Mouse (Mus musculus) hindbrain, embryonic 15.5 days (tissue): Measurements from ENCODE around the gene Tex264. TPM values are rescaled to one million over a fixed set of nuclear protein-coding genes. Genes with fewer than 3 reads are reported as not detected.

Source experiments
- ATAC-seq: fragments of 200-750 bp; cut with Nextera tagmentation; 2 replicates; pipeline ENCODE4 v1.8.0; 2017; ENCODE audit warnings: low read depth, moderate number of reproducible peaks, moderate TSS enrichment; ENCODE audit not compliant: low FRiP score
- H3K27ac ChIP-seq: fragments of 300-500 bp; sonication (generic); replicated peaks from 2 replicates; pipeline ENCODE4 v1.5.1; 2015; ENCODE audit warnings: mild to moderate bottlenecking, inconsistent platforms
- H3K27me3 ChIP-seq: fragments of 300-500 bp; sonication (generic); 2 replicates; pipeline ENCODE4 v1.6.1; 2015; ENCODE audit warnings: control low read depth, inconsistent platforms
- H3K36me3 ChIP-seq: fragments of 300-500 bp; sonication (generic); 2 replicates; pipeline ENCODE4 v1.6.1; 2015; ENCODE audit warnings: control low read depth, inconsistent platforms
- H3K4me1 ChIP-seq: fragments of 300-500 bp; sonication (generic); replicated peaks from 2 replicates; pipeline ENCODE4 v1.6.1; 2015; ENCODE audit warnings: control low read depth, inconsistent platforms
- H3K4me2 ChIP-seq: fragments of 300-500 bp; sonication (generic); 2 replicates; pipeline ENCODE4 v1.6.1; 2015; ENCODE audit warnings: moderate library complexity, mild to moderate bottlenecking, inconsistent platforms
- H3K4me3 ChIP-seq: fragments of 300-500 bp; sonication (generic); 2 replicates; pipeline ENCODE4 v1.5.1; 2015; ENCODE audit warnings: mild to moderate bottlenecking, inconsistent platforms
- H3K9ac ChIP-seq: fragments of 300-500 bp; sonication (generic); 2 replicates; pipeline ENCODE4 v1.6.1; 2015; ENCODE audit warnings: inconsistent platforms
- H3K9me3 ChIP-seq: fragments of 300-500 bp; sonication (generic); 2 replicates; pipeline ENCODE4 v1.6.1; 2016; ENCODE audit warnings: control low read depth, inconsistent platforms
- WGBS: fragments of 180-500 bp; shearing (Covaris S2); methylation state at CpG from one replicate; pipeline ENCODE4 v1.1.7; 2015; 5-methylcytosine and 5-hydroxymethylcytosine counted together
- polyA plus RNA-seq: library from polyadenylated mRNA; unstranded; fragments of >200 nt; fragmentation: Nextera tagmentation; extraction: Ambion mirVana; gene quantifications from 2 replicates; pipeline ENCODE4 v1.2.1, GENCODE M21; 2015

Gene Tex264
- polyA plus RNA-seq, result 69.6 and 79.0 TPM in 2 replicates

- H3K36me3 ChIP-seq, result peaks cover under 1% of the 10 kb centered on the region; the same call in 1 of the 2 replicates
- peak within 1 kb of the TSS; percentile 79 for H3K9ac ChIP-seq
- no peaks in the 10 kb centered on the region for H3K9me3 ChIP-seq
- peak within 1 kb of the TSS; percentile 81 for H3K4me3 ChIP-seq
- peak within 1 kb of the TSS; percentile 72 for H3K27ac ChIP-seq
- H3K4me2 ChIP-seq, result peak within 1 kb of the TSS; percentile 94
- H3K4me1 ChIP-seq, result peaks cover 28% of the 10 kb centered on the region
- peak; percentile 93 for ATAC-seq
- H3K27me3 ChIP-seq, result no peaks in the 10 kb centered on the region
- WGBS, result under 1% methylated on average over 76 of the region's 86 CpGs
Measured at GRCm38 (mm10) chr9:106685249-106686101, at the start of gene Tex264. Gene Tex264, minus strand, starts transcription at chr9:106685927.

- H3K9ac ChIP-seq, result no peak overlapping the region
- H3K36me3 ChIP-seq, result no peaks in the 10 kb centered on the region
- 79% methylated on average over 2 of the region's 2 CpGs for WGBS
- no peak for ATAC-seq
- H3K9me3 ChIP-seq, result no peaks in the 10 kb centered on the region
- H3K4me2 ChIP-seq, result no peak overlapping the region
- no peaks in the 10 kb centered on the region for H3K27me3 ChIP-seq
- H3K4me1 ChIP-seq, result no peaks in the 10 kb centered on the region
- no peak overlapping the region for H3K27ac ChIP-seq
- H3K4me3 ChIP-seq, result no peak overlapping the region
Measured at GRCm38 (mm10) chr9:106733690-106734089, 48.0 kb upstream of the Tex264 start.

GRCm38 (mm10) chr9:106729416-106729815 lies 43.7 kb upstream of the Tex264 start:
- Histone ChIP-seq H3K9ac (no peak overlapping the region), H3K9me3 (no peaks in the 10 kb centered on the region), H3K27ac (no peak overlapping the region), H3K36me3 (no peaks in the 10 kb centered on the region), H3K4me3 (no peak overlapping the region), H3K27me3 (no peaks in the 10 kb centered on the region), H3K4me2 (no peak overlapping the region), H3K4me1 (no peaks in the 10 kb centered on the region)
- WGBS, result 96% methylated on average over 2 of the region's 2 CpGs
- no peak for ATAC-seq

GRCm38 (mm10) chr9:106726891-106727290 lies 41.2 kb upstream of the Tex264 start:
- Histone ChIP-seq H3K27ac (no peak overlapping the region), H3K4me1 (no peaks in the 10 kb centered on the region), H3K36me3 (no peaks in the 10 kb centered on the region), H3K9me3 (no peaks in the 10 kb centered on the region), H3K4me3 (no peak overlapping the region), H3K4me2 (no peak overlapping the region), H3K27me3 (no peaks in the 10 kb centered on the region), H3K9ac (no peak overlapping the region)
- ATAC-seq, result no peak
- 100% methylated on average over 1 of the region's 1 CpGs for WGBS

GRCm38 (mm10) chr9:106725435-106725834 lies 39.7 kb upstream of the Tex264 start:
- ATAC-seq, result no peak
- Histone ChIP-seq H3K4me1 (no peaks in the 10 kb centered on the region), H3K9ac (no peak overlapping the region), H3K36me3 (no peaks in the 10 kb centered on the region), H3K27ac (no peak overlapping the region), H3K4me3 (no peak overlapping the region), H3K27me3 (no peaks in the 10 kb centered on the region), H3K9me3 (no peaks in the 10 kb centered on the region), H3K4me2 (no peak overlapping the region)
- 97% methylated on average over 2 of the region's 2 CpGs for WGBS

GRCm38 (mm10) chr9:106724864-106725263 lies 39.1 kb upstream of the Tex264 start:
- ATAC-seq, result no peak
- H3K9ac ChIP-seq, result no peak overlapping the region
- no peaks in the 10 kb centered on the region for H3K27me3 ChIP-seq
- 89% methylated on average over 1 of the region's 1 CpGs for WGBS
- H3K4me1 ChIP-seq, result no peaks in the 10 kb centered on the region
- no peak overlapping the region for H3K4me3 ChIP-seq
- H3K9me3 ChIP-seq, result no peaks in the 10 kb centered on the region
- H3K27ac ChIP-seq, result no peak overlapping the region
- H3K4me2 ChIP-seq, result no peak overlapping the region
- H3K36me3 ChIP-seq, result 0 out of 2 replicates have a peak, but pooled peaks cover 4% of the 10 kb centered on the region

- no peak overlapping the region for H3K9ac ChIP-seq
- ATAC-seq, result no peak
- H3K36me3 ChIP-seq, result peaks cover 59% of the 10 kb centered on the region
- H3K9me3 ChIP-seq, result no peaks in the 10 kb centered on the region
- H3K4me2 ChIP-seq, result no peak overlapping the region
- H3K27ac ChIP-seq, result no peak overlapping the region
- no peaks in the 10 kb centered on the region for H3K4me1 ChIP-seq
- H3K4me3 ChIP-seq, result no peak overlapping the region
- H3K27me3 ChIP-seq, result no peaks in the 10 kb centered on the region
- WGBS, result 96% methylated on average over 4 of the region's 4 CpGs
Measured at GRCm38 (mm10) chr9:106716729-106717128, 31.0 kb upstream of the Tex264 start.

- H3K36me3 ChIP-seq, result peaks cover 61% of the 10 kb centered on the region
- no peak overlapping the region for H3K4me2 ChIP-seq
- 100% methylated on average over 2 of the region's 2 CpGs for WGBS
- no peaks in the 10 kb centered on the region for H3K4me1 ChIP-seq
- no peaks in the 10 kb centered on the region for H3K9me3 ChIP-seq
- no peak overlapping the region for H3K4me3 ChIP-seq
- no peaks in the 10 kb centered on the region for H3K27me3 ChIP-seq
- no peak overlapping the region for H3K27ac ChIP-seq
- ATAC-seq, result no peak
- H3K9ac ChIP-seq, result no peak overlapping the region
Measured at GRCm38 (mm10) chr9:106716232-106716631, 30.5 kb upstream of the Tex264 start.

- Histone ChIP-seq H3K9me3 (no peaks in the 10 kb centered on the region), H3K27me3 (no peaks in the 10 kb centered on the region), H3K9ac (no peak overlapping the region), H3K36me3 (peaks cover 74% of the 10 kb centered on the region), H3K4me1 (no peaks in the 10 kb centered on the region), H3K4me2 (no peak overlapping the region), H3K27ac (no peak overlapping the region), H3K4me3 (no peak overlapping the region)
- no peak for ATAC-seq
- WGBS, result 95% methylated on average over 2 of the region's 2 CpGs
Measured at GRCm38 (mm10) chr9:106712470-106712869, 26.7 kb upstream of the Tex264 start.

GRCm38 (mm10) chr9:106692973-106693481 lies 7.3 kb upstream of the Tex264 start:
- H3K27me3 ChIP-seq, result no peaks in the 10 kb centered on the region
- peaks cover 26% of the 10 kb centered on the region for H3K36me3 ChIP-seq
- 77% methylated on average over 11 of the region's 11 CpGs for WGBS
- no peaks in the 10 kb centered on the region for H3K4me1 ChIP-seq
- H3K4me2 ChIP-seq, result no peak overlapping the region
- no peak overlapping the region for H3K9ac ChIP-seq
- H3K27ac ChIP-seq, result no peak overlapping the region
- H3K4me3 ChIP-seq, result no peak overlapping the region
- H3K9me3 ChIP-seq, result no peaks in the 10 kb centered on the region
- ATAC-seq, result peak; percentile 68

- no peak overlapping the region for H3K4me2 ChIP-seq
- H3K27ac ChIP-seq, result no peak overlapping the region
- no peak overlapping the region for H3K9ac ChIP-seq
- no peak for ATAC-seq
- 86% methylated on average over 8 of the region's 8 CpGs for WGBS
- H3K27me3 ChIP-seq, result no peaks in the 10 kb centered on the region
- H3K4me3 ChIP-seq, result no peak overlapping the region
- H3K9me3 ChIP-seq, result no peaks in the 10 kb centered on the region
- peaks cover 28% of the 10 kb centered on the region for H3K4me1 ChIP-seq
- peaks cover 10% of the 10 kb centered on the region for H3K36me3 ChIP-seq
Measured at GRCm38 (mm10) chr9:106688834-106689233, 3.1 kb upstream of the Tex264 start.

GRCm38 (mm10) chr9:106686983-106687650 lies 1.4 kb upstream of the Tex264 start:
- peak overlapping the region; percentile 22; the same call in 1 of the 2 replicates for H3K4me2 ChIP-seq

More at GRCm38 (mm10) chr9:106686983-106687650, 1.4 kb upstream of the Tex264 start:
- Histone ChIP-seq H3K4me1 (peaks cover 28% of the 10 kb centered on the region), H3K9ac (no peak overlapping the region), H3K27me3 (no peaks in the 10 kb centered on the region), H3K9me3 (no peaks in the 10 kb centered on the region), H3K36me3 (no peaks in the 10 kb centered on the region), H3K4me3 (no peak overlapping the region), H3K27ac (no peak overlapping the region)
- WGBS, result 37% methylated on average over 8 of the region's 8 CpGs
- ATAC-seq, result peak; percentile 20; the same call in 1 of the 2 replicates
